Mouse (Mus musculus): ENCODE data around the gene Tmem266.

The Tmem266 gene

DNA sequence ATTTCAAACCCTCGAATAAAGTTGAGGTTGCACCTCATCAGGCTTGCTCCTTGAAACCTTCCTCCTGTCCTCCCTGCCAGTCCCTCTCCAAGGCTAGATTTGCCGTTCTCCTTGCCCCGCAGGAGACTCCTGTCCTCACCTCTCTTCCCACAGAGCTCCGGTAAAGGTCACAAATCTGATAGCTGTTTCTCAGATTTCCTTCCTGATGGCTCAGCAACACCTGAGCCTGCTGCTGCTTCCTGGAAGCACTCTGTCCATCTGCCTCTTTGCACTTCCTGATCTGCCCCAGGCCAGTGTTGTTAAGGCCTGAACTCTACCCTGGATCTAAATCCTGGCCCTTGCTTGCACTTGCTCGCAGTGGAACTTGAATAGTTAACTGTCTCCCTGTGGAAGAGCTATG lies 5.8 kb downstream of the Tmem266 start:
- DNase-seq, result no peak

- DNase-seq, result peak; percentile 69
Observed at GRCm38 (mm10) chr9:55332949-55333348, 6.2 kb downstream of the Tmem266 start.

DNA sequence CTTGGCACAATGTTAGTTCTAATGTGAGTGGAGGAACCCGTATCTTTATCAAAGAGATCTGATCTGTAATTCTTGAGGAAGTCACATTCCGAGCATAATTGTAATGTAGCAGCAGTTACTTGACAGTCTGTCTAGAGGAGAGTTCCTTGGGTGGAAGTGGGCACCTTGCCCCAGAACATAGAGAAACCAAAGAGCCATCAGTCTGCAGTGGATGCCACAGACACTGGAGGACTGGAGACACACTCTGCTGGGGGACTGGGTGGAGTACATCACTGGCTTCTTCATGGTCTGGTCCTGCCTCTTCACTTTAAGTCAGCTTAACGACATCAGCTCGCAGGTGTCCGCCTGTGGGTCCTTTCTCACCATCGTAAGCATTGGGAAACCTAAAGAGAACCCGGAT lies 17.5 kb downstream of the Tmem266 start:
- DNase-seq, result no peak

GRCm38 (mm10) chr9:55345332-55345731 lies 18.6 kb downstream of the Tmem266 start:
- no peak for DNase-seq

DNA sequence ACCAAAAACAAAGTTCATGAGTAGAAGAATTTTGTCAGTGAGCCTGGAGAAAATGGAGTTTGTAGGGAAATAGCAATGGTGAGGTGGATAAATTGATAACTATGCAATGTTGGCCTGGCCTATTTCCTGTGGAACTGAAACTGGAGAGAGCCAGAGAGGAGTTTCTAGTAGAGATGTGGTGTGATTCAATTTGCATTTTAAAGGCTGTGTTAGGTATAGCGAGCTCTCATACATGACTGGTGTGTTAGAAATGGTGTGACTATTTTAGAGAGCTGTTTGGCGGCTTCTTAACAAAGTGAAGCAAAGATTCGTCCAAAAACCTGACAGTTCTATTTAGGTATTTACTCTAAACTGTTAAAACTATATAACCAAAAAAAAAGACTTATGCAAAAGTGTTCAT lies 22.0 kb downstream of the Tmem266 start:
- DNase-seq, result no peak

DNA sequence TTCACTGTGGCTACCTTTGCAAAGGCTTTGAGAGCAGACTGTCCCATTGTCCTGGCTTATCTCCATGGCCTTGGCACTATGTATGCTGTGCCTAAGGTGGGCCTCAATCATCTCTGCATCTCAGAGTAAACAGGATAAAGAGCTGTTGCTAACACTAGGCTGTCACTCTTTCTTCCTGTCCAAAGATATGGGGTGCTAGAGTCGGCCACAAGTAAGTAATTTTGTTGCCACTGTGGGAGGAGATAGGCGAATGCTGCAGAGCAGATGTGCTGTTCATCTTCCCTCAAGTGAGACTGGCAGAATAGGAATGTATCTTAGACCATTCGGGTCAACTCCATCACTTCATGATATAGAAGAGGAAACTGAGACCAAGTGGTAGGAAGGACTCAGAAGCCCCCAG lies 28.0 kb downstream of the Tmem266 start:
- DNase-seq, result no peak

DNA sequence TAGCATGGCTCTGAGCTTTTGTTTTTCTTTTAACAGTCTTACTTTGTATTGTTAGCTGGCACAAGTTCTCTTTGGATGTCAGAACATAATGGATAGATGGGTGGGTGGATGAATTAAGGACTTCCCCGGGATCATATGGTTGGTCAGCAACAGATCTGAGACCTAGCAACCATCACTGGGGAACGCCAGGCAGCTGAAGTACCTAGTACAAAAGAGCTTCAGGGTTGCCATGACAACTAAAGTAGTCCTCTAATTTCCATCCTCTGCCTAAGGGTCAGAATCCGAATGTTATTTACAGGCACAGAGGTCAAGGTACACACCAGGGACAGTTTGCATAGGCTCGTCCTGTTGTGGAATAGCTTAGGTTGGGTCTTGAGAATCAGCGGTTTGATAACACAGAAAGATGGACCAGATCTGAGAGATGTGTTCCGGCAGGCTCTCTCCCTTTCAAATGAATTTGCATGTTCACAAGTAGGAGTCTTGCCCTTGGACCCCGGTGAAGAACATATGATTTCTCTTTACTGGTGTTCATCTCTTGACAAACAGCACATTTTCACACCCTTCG lies 28.6 kb downstream of the Tmem266 start:
- DNase-seq, result peak; percentile 17

GRCm38 (mm10) chr9:55357164-55357563 lies 30.5 kb downstream of the Tmem266 start:
- DNase-seq, result no peak

- no peak for DNase-seq
Observed at GRCm38 (mm10) chr9:55360372-55360771, 33.7 kb downstream of the Tmem266 start.

GRCm38 (mm10) chr9:55360861-55361260 lies 34.1 kb downstream of the Tmem266 start:
- no peak for DNase-seq

- no peak for DNase-seq
Observed at GRCm38 (mm10) chr9:55361969-55362368, 35.3 kb downstream of the Tmem266 start.

GRCm38 (mm10) chr9:55363707-55364106 lies 37.0 kb downstream of the Tmem266 start:
- no peak for DNase-seq

- DNase-seq, result no peak
Observed at GRCm38 (mm10) chr9:55368011-55368410, 41.3 kb downstream of the Tmem266 start.

GRCm38 (mm10) chr9:55371908-55372307 lies 45.2 kb downstream of the Tmem266 start:
- DNase-seq, result no peak

GRCm38 (mm10) chr9:55377603-55378250 lies 51.0 kb downstream of the Tmem266 start:
- no peak for DNase-seq

GRCm38 (mm10) chr9:55381456-55381855 lies 54.7 kb downstream of the Tmem266 start:
- no peak for DNase-seq

- peak; percentile 71 for DNase-seq
Observed at GRCm38 (mm10) chr9:55382441-55382840, 55.7 kb downstream of the Tmem266 start.

DNA sequence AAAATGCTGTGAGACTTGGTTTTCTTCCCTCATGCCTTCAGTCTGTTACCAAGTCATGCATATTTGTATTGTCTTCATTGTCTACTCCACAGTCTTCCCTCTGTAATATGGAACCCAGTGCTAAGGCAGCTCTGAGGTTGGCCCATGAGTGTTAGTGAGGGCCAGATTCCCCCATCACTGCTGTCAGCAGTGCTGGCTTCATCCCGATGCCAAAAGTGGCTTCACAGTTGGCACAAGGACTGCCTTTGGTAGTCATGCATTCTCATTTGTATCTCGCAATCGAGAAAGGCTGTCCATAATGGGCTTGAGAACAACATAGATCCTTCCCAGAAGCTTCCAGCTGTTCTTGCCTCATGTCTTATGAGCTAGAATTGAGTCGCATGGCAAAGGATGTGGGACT lies 59.4 kb downstream of the Tmem266 start:
- DNase-seq, result no peak

DNA sequence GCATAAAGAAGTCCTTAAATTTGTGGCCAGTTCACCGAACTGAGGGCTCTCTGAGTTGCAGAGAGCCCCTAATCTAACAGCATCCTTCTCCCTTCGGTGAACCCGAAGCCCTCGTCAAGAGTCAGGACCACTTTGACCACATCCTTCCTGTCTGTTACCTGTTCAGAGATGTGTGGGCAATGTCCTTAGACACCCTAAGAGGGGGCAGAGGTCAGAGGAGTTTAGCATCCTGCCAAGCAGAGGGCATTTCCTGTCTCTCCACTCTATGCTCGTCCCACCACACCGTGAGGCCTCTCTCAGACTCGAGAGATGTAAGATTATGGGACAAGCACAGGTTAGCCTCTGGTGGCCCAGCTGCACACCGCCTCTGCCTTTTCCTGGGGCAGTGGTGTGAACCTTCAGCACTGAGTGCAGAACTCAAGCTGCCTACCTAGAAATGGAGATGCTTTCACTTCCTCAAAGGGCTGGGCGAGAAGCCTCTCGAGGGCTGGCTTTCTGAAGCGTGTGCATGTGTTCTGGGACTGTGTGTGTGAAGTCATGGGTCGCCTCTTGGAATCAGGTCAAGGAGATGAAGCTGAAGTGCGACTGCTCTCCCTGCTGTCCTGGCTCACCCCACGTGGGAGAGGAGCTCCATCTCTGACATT lies 61.3 kb downstream of the Tmem266 start:
- no peak for DNase-seq

DNA sequence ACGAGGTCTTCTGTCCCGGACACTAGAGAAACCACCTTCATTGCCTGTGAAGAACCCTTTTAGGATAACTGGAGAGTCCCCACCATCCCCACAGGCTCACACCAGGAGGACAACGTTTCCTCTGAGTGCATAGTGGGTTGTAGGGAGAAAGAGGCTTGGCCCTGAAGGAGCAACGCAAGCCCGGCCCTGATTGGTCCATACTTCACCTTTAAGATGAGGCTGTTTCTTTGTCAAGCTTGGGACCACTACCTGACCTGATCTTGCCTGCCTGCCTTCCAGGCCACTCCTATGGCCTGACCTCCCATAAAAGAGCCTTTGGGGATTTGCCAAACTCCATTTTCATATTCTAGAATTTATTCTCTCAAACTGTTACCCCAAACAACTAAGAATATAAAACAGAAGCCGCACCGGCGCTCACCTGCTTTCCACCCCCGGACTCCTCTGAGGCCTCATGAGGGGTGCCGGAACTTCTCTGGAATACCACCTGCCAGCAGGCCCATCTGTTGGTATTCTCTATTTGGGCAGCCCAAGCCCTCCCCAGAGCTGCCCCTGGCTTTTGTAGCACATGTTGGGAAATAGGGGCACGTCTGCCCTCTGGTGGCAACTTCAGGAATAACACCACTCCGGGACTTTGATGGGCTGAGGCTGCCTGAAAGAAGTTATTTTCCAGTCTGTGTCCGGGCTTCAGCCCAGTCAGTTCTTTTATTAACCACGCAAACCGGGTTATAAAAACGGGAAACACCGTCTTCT lies 65.4 kb downstream of the Tmem266 start:
- DNase-seq, result peak; percentile 85

- no peak for DNase-seq
Observed at GRCm38 (mm10) chr9:55395650-55396049, 68.9 kb downstream of the Tmem266 start.

- DNase-seq, result no peak
Observed at GRCm38 (mm10) chr9:55398985-55399554, 72.4 kb downstream of the Tmem266 start.

DNA sequence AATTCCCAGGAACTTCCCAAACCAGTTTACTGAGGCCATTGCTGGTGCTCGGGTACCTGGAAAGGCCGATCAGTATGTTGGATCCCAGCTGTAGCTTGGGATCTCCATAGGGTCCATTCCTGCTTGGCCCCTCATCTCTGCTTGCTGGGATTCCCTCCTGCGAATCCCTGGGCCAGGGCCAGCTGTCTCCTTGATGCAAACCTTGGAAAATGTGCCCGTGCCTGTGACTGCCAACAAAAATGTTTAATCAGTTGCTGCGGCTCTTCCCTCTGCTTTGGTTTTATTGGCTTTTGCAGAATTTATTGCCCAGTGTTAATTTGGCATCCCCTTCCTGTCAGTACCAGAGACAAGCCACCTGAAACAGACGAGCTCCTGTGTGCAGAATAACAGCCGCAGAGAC lies 75.6 kb downstream of the Tmem266 start:
- no peak for DNase-seq
